Mouse (Mus musculus) stomach, postnatal 0 days (tissue): Measurements from ENCODE around the gene Khdrbs1.

Source experiments
- CTCF ChIP-seq: IDR thresholded peaks from 2 replicates; pipeline ENCODE4 v1.5.1; 2016; ENCODE audit warnings: antibody characterized with exemption, low read depth, mild to moderate bottlenecking, moderate library complexity
- EP300 ChIP-seq: optimal IDR thresholded peaks from 2 replicates; pipeline ENCODE3; 2016; ENCODE audit warnings: antibody characterized with exemption

- TF ChIP-seq CTCF (no peak), EP300 (no peak)
Measured at GRCm38 (mm10) chr4:129790475-129790874, 48.4 kb upstream of the Khdrbs1 start.
